Mouse (Mus musculus): ENCODE results near the gene Cep83. TPM values are rescaled to one million over a fixed set of nuclear protein-coding genes. Genes with fewer than 3 reads are reported as not detected.
"Not testable (repeated sequence)": the region's sequence is repeated elsewhere in the genome, so short reads cannot be mapped to it uniquely, and the experiment has no call there.

Gene Cep83
- polyA plus RNA-seq, 1 experiment from 2014 or later, result 24.4 TPM

GRCm38 (mm10) chr10:94709622-94710319 lies 21.3 kb downstream of the Cep83 start:
- H3K9me3 ChIP-seq, result no peaks in the 10 kb centered on the region
- H3K9ac ChIP-seq, result no peak overlapping the region
- WGBS, result 96% methylated on average over 3 of the region's 3 CpGs
- H3K4me2 ChIP-seq (replicated peaks), result no peak overlapping the region
- H3K4me1 ChIP-seq, result no peaks in the 10 kb centered on the region; the same call in 1 of the 2 replicates
- ATAC-seq (ENCODE audit: low FRiP score, low read depth), result no peak
- no peak overlapping the region for H3K27ac ChIP-seq
- no peaks in the 10 kb centered on the region for H3K27me3 ChIP-seq (replicated peaks)
- no peak overlapping the region for H3K4me3 ChIP-seq
- H3K36me3 ChIP-seq, result no peaks in the 10 kb centered on the region

DNA sequence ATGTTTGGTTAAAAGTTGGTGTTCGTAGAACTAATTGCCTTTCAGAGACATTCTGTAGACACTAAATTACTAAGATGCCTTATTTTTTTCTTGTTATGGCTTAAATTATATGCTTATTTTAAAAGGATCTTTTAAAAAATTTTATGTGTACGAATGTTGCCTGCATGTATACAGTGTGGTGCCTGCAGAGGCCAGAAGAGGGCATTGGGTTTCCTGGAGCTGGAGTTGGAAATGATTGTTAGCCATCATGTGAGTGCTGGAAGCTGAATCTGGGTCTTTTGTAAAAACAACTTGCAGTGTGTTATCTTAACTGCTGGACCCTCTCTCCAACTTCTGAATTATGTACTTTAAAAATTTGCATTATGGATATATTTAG lies 21.9 kb downstream of the Cep83 start:
- no peaks in the 10 kb centered on the region for H3K36me3 ChIP-seq
- no peaks in the 10 kb centered on the region for H3K27me3 ChIP-seq (replicated peaks)
- no peak for ATAC-seq (ENCODE audit: low FRiP score, low read depth)
- no peak overlapping the region for H3K4me2 ChIP-seq (replicated peaks)
- no peaks in the 10 kb centered on the region; the same call in 1 of the 2 replicates for H3K4me1 ChIP-seq
- H3K27ac ChIP-seq, result no peak overlapping the region
- H3K9ac ChIP-seq, result no peak overlapping the region
- 95% methylated on average over 2 of the region's 2 CpGs for WGBS
- no peaks in the 10 kb centered on the region for H3K9me3 ChIP-seq
- no peak overlapping the region for H3K4me3 ChIP-seq

DNA sequence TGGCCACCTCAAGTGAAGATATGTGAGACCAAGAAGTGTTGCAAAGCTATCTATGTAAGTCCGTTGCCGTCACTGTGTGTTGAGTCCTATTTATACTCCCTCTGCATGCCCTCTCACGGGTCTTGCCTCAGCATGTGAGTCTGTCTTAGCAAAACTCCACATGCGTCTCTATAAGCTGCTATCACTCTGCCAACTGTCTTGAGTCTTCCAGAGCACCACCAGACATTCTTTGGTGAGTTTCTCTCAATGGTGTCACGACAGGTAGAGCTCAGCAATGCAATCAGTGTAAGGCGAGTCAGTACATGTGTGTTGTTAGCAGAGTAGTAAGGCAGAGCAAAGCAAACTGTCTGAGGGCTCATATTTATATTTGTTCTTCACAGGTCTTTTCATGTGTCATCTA lies 31.8 kb downstream of the Cep83 start:
- Histone ChIP-seq H3K4me1 (no peaks in the 10 kb centered on the region), H3K9me3 (no peaks in the 10 kb centered on the region), H3K36me3 (peaks cover 5% of the 10 kb centered on the region; the same call in 1 of the 2 replicates), H3K4me2 (replicated peaks) (no peak overlapping the region), H3K27me3 (replicated peaks) (no peaks in the 10 kb centered on the region), H3K9ac (no peak overlapping the region), H3K27ac (no peak overlapping the region), H3K4me3 (no peak overlapping the region)
- no peak for ATAC-seq (ENCODE audit: low FRiP score, low read depth)
- WGBS, result 92% methylated on average over 6 of the region's 6 CpGs

- not testable (repeated sequence) for H3K4me1 ChIP-seq, H3K9me3 ChIP-seq, H3K27ac ChIP-seq
Observed at GRCm38 (mm10) chr10:94728053-94728452, 39.6 kb downstream of the Cep83 start.

DNA sequence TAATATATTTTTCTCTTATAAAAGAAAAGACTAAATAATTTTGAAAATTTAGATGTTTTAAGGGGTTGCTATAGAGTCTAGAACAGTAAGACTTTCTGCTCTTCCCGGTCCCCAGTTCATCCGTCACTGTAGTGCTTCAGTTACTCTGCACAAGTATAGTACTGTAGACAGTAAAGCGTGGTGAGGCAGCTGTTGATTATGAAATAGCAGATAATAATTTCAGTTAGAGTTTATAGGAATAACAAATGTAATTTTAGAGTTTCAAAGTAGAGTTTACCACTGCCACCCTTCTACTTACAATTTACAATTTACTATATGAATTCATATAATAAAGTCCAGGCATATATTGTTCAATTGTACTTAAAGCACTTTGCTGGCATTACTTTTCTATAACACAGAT lies 42.0 kb downstream of the Cep83 start:
- Histone ChIP-seq H3K27ac (no peak overlapping the region), H3K4me2 (replicated peaks) (no peak overlapping the region), H3K4me1 (no peaks in the 10 kb centered on the region), H3K4me3 (no peak overlapping the region), H3K27me3 (replicated peaks) (no peaks in the 10 kb centered on the region), H3K9ac (no peak overlapping the region), H3K36me3 (no peaks in the 10 kb centered on the region), H3K9me3 (no peaks in the 10 kb centered on the region)
- 93% methylated on average over 3 of the region's 3 CpGs for WGBS
- no peak for ATAC-seq (ENCODE audit: low FRiP score, low read depth)

More at GRCm38 (mm10) chr10:94728053-94728452, 39.6 kb downstream of the Cep83 start:
- not testable (repeated sequence) for H3K36me3 ChIP-seq; H3K9ac ChIP-seq; H3K27me3 ChIP-seq (replicated peaks); H3K4me2 ChIP-seq (replicated peaks); H3K4me3 ChIP-seq; ATAC-seq (ENCODE audit: low FRiP score, low read depth)
- 90% methylated on average over 2 of the region's 2 CpGs for WGBS

- ATAC-seq (ENCODE audit: low FRiP score, low read depth), result no peak
- no peak overlapping the region for H3K27ac ChIP-seq
- no peak overlapping the region for H3K4me2 ChIP-seq (replicated peaks)
- H3K27me3 ChIP-seq (replicated peaks), result no peaks in the 10 kb centered on the region
- H3K4me3 ChIP-seq, result no peak overlapping the region
- 97% methylated on average over 3 of the region's 3 CpGs for WGBS
- no peaks in the 10 kb centered on the region for H3K9me3 ChIP-seq
- no peak overlapping the region for H3K9ac ChIP-seq
- H3K4me1 ChIP-seq, result no peaks in the 10 kb centered on the region
- H3K36me3 ChIP-seq, result no peaks in the 10 kb centered on the region
Observed at GRCm38 (mm10) chr10:94734829-94735228, 46.4 kb downstream of the Cep83 start.

GRCm38 (mm10) chr10:94740221-94740620 lies 51.8 kb downstream of the Cep83 start:
- Histone ChIP-seq H3K4me2 (replicated peaks) (no peak overlapping the region), H3K9ac (no peak overlapping the region), H3K27me3 (replicated peaks) (no peaks in the 10 kb centered on the region), H3K4me3 (no peak overlapping the region), H3K27ac (no peak overlapping the region), H3K9me3 (no peaks in the 10 kb centered on the region), H3K36me3 (no peaks in the 10 kb centered on the region), H3K4me1 (no peaks in the 10 kb centered on the region)
- 83% methylated on average over 2 of the region's 2 CpGs for WGBS
- no peak for ATAC-seq (ENCODE audit: low FRiP score, low read depth)

- Histone ChIP-seq H3K4me3 (no peak overlapping the region), H3K36me3 (no peaks in the 10 kb centered on the region), H3K27ac (no peak overlapping the region), H3K27me3 (replicated peaks) (no peaks in the 10 kb centered on the region), H3K4me1 (no peaks in the 10 kb centered on the region), H3K4me2 (replicated peaks) (no peak overlapping the region), H3K9ac (no peak overlapping the region), H3K9me3 (no peaks in the 10 kb centered on the region)
- ATAC-seq (ENCODE audit: low FRiP score, low read depth), result no peak
- WGBS, result 95% methylated on average over 3 of the region's 3 CpGs
Observed at GRCm38 (mm10) chr10:94741459-94741858, 53.0 kb downstream of the Cep83 start.

GRCm38 (mm10) chr10:94747011-94747410 lies 58.6 kb downstream of the Cep83 start:
- H3K27me3 ChIP-seq (replicated peaks), result no peaks in the 10 kb centered on the region
- H3K4me3 ChIP-seq, result no peak overlapping the region
- H3K9me3 ChIP-seq, result no peaks in the 10 kb centered on the region
- H3K27ac ChIP-seq, result no peak overlapping the region
- no peak for ATAC-seq (ENCODE audit: low FRiP score, low read depth)
- H3K4me1 ChIP-seq, result no peaks in the 10 kb centered on the region
- H3K36me3 ChIP-seq, result 0 out of 2 replicates have a peak, but pooled peaks cover 7% of the 10 kb centered on the region
- WGBS, result 82% methylated on average over 2 of the region's 2 CpGs
- no peak overlapping the region for H3K9ac ChIP-seq
- no peak overlapping the region for H3K4me2 ChIP-seq (replicated peaks)

DNA sequence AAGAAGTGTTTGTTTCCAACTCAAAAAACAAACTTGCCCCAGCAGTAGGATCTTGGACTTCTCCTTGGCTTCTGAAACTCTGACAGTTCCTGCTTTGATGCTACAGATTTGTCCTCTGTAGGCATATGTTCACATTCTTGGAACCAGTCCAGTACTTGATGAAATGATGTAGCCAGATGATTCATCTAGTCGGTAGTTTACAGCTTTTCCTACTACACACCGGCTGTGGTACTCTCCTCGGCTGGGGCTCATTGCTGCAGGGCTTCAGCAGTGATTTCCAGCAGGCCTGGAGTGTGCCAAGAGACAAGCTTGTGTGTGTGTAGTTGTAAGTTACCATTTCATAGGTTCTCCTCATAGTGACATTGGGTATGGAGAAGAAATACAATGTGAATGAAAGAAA lies 83.0 kb downstream of the Cep83 start:
- H3K4me3 ChIP-seq, result no peak overlapping the region
- no peaks in the 10 kb centered on the region for H3K36me3 ChIP-seq
- no peak for ATAC-seq (ENCODE audit: low FRiP score, low read depth)
- 73% methylated on average over 3 of the region's 3 CpGs for WGBS
- H3K9ac ChIP-seq, result no peak overlapping the region
- no peak overlapping the region for H3K27ac ChIP-seq
- H3K4me1 ChIP-seq, result no peaks in the 10 kb centered on the region
- no peaks in the 10 kb centered on the region for H3K9me3 ChIP-seq
- no peaks in the 10 kb centered on the region for H3K27me3 ChIP-seq (replicated peaks)
- H3K4me2 ChIP-seq (replicated peaks), result no peak overlapping the region

- Histone ChIP-seq H3K4me3 (no peak overlapping the region), H3K27me3 (replicated peaks) (no peaks in the 10 kb centered on the region), H3K9ac (no peak overlapping the region), H3K4me1 (no peaks in the 10 kb centered on the region), H3K9me3 (no peaks in the 10 kb centered on the region), H3K4me2 (replicated peaks) (no peak overlapping the region), H3K27ac (no peak overlapping the region), H3K36me3 (no peaks in the 10 kb centered on the region)
- 94% methylated on average over 3 of the region's 3 CpGs for WGBS
- ATAC-seq (ENCODE audit: low FRiP score, low read depth), result no peak
Observed at GRCm38 (mm10) chr10:94777576-94777975, 89.1 kb downstream of the Cep83 start.

DNA sequence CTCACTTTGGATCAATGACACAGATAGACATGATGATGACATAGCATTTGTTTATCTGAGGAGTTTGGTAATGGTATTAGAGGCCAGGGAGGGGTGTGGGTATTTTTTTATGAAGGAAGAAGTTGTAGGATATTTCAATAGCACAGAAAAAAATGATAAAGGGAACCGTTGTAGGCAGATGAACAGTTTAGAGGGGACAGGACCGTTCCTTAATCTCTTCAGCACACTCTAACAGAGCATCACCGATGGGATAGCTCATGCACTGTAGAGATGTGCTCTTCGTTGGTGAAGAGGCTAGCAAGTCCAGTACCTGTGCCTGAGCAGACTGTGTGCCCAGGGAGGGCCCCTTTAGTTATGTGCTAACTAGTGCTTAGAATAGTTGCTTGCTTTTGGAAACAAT lies 90.9 kb downstream of the Cep83 start:
- Histone ChIP-seq H3K27ac (no peak overlapping the region), H3K9me3 (no peaks in the 10 kb centered on the region), H3K9ac (no peak overlapping the region), H3K27me3 (replicated peaks) (no peaks in the 10 kb centered on the region), H3K4me3 (no peak overlapping the region), H3K4me1 (no peaks in the 10 kb centered on the region), H3K36me3 (no peaks in the 10 kb centered on the region), H3K4me2 (replicated peaks) (no peak overlapping the region)
- no peak for ATAC-seq (ENCODE audit: low FRiP score, low read depth)
- 92% methylated on average over 4 of the region's 4 CpGs for WGBS

- H3K4me2 ChIP-seq (replicated peaks), result no peak overlapping the region
- H3K36me3 ChIP-seq, result no peaks in the 10 kb centered on the region
- 76% methylated on average over 3 of the region's 3 CpGs for WGBS
- H3K9me3 ChIP-seq, result no peaks in the 10 kb centered on the region
- no peaks in the 10 kb centered on the region for H3K27me3 ChIP-seq (replicated peaks)
- H3K27ac ChIP-seq, result no peak overlapping the region
- H3K4me3 ChIP-seq, result no peak overlapping the region
- no peaks in the 10 kb centered on the region for H3K4me1 ChIP-seq
- ATAC-seq (ENCODE audit: low FRiP score, low read depth), result no peak
- no peak overlapping the region for H3K9ac ChIP-seq
Observed at GRCm38 (mm10) chr10:94780618-94781262, 92.3 kb downstream of the Cep83 start.

Measured in neural tube, embryonic 12.5 days (tissue).